Mouse (Mus musculus) fibroblast of lung, adult 2 months (primary cell): ENCODE results near the gene Kcnk4.

Experiments
- DNase-seq: peaks from one replicate; pipeline ENCODE4 v3.0.0-alpha.2; 2011; ENCODE audit warnings: low read depth

Gene Kcnk4

DNA sequence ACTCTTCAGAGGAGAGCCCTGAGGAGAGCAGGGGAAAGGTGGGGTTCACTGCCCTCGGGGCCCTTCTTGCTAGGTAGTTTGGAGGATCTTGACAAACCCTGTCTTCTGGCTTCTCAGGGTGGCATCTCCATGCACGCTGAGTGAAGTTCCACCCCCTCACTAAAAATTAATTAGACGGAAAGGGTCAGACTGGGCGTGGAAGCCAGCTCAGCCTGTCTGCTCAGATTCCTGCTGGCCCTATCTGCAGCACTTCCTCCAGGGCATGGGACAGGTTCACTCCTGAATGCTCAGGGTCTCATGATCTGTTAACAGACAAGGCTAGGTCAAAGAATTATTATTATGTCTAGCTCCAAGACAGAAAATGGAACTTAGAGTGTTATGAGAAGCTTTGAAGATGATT is 41.8 kb downstream of the Kcnk4 start:
- DNase-seq = no peak

DNA sequence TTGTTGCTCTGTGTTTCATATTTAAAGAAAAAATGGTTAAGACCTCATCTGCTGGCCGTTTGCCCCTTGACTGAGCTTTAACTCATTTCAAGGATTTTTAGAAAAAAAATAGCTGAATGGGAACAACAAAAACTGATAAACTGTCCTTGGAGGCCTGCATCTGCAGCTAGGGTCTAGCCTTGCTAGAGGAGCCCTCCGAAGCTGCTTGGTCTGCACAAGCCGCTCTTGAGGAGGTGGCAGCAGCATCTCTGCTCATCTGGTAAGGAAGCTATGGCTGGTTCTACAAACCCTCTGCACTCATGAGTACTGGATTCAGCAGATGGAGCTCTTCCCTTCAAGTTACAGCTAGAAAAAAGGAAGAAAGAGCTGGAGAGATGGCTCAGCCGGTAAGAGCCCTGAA is 56.4 kb downstream of the Kcnk4 start:
- no peak for DNase-seq

DNA sequence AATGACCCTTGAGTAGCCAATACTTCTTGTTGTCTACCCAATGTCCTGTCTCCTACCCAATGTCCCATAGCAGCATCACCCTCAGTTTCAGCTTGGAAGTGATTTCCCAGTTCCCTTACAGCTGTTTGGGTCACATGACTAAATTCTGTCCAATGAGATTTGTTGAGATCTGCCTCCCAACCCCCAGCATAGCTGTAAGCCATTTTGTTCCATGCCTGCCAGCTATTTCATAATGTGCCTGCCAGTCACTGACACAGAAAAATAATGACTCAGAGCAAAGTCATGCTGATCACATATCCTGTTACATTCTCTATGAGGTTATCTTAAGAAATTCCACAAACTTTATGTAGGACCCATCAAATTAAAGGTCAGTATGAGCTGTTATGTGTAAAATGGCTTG is 57.5 kb downstream of the Kcnk4 start:
- DNase-seq = peak; percentile 71

DNA sequence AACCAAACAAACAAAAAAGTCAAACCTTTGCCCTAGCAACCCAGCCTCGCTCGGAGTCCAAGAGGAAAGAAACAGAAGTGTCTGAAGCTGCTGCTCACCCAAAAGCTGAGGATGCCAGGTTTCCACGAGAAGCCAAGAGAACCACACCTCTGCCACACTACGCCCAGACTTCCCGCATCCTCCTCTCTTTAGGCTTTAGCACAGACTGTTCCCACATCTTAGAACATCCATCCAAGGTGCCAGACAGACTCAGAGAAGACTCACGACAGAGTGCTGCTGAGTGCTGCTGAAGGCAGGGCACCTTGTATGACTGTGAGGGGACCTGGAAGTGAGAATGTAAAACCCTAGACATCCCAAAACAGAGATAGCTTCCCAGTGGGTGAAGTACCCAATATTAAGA is 58.5 kb downstream of the Kcnk4 start:
- no peak for DNase-seq

DNA sequence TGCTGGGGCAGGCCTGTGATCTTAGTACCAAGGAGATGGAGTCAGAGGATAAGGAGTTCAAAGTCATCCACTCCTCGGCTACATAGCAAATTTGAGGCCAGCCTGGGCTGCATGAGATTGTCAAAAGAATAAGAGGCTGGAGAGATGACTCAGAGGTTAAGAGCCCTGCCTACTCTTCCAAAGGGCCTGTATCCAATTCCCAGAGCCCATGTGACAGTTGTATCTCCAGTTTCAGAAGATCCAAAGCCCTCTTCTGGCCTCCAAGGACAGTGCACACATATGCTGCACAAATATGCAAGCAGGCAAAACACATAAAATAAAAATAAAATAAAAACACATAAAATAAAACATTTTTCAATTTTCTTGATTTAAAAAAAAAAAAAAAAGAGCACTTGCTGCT is 60.1 kb downstream of the Kcnk4 start:
- no peak for DNase-seq
